Mouse (Mus musculus): ENCODE measurements around the gene Gm20521. TPM values are rescaled to one million over a fixed set of nuclear protein-coding genes. Genes with fewer than 3 reads are reported as not detected.

Gene Gm20521
- not detected in 2 replicates for total RNA-seq (2014; fragmentation: Nextera tagmentation)
- total RNA-seq (2017), result not detected in 2 replicates

GRCm38 (mm10) chr14:54883154-54884021 lies at the start of gene Gm20521, which contains the start of gene Bcl2l2:
Gene Gm20521, plus strand, starts transcription at chr14:54883441.
Gene Bcl2l2, plus strand, starts transcription at chr14:54883377.
- ATAC-seq (replicated peaks; ENCODE audit: poor library complexity, severe bottlenecking), result peak; percentile 97

GRCm38 (mm10) chr14:54843461-54843860 lies 39.8 kb upstream of the Gm20521 start:
- no peak; the same call in 1 of the 2 replicates for ATAC-seq (replicated peaks; ENCODE audit: poor library complexity, severe bottlenecking)

- no peak for ATAC-seq (replicated peaks; ENCODE audit: poor library complexity, severe bottlenecking)
Observed at GRCm38 (mm10) chr14:54855726-54856125, 27.5 kb upstream of the Gm20521 start.

GRCm38 (mm10) chr14:54856703-54857102 lies 26.5 kb upstream of the Gm20521 start:
- ATAC-seq (replicated peaks; ENCODE audit: poor library complexity, severe bottlenecking), result no peak

GRCm38 (mm10) chr14:54857891-54858290 lies 25.4 kb upstream of the Gm20521 start:
- ATAC-seq (replicated peaks; ENCODE audit: poor library complexity, severe bottlenecking), result no peak

GRCm38 (mm10) chr14:54860511-54860910 lies 22.7 kb upstream of the Gm20521 start:
- ATAC-seq (replicated peaks; ENCODE audit: poor library complexity, severe bottlenecking), result 0 out of 2 replicates have a peak, but pooled peaks have one; percentile 20

GRCm38 (mm10) chr14:54863501-54864312 lies 19.5 kb upstream of the Gm20521 start:
- ATAC-seq (replicated peaks; ENCODE audit: poor library complexity, severe bottlenecking), result peak; percentile 91

GRCm38 (mm10) chr14:54864313-54865036 lies 18.8 kb upstream of the Gm20521 start:
- ATAC-seq (replicated peaks; ENCODE audit: poor library complexity, severe bottlenecking), result peak; percentile 38

GRCm38 (mm10) chr14:54865626-54866025 lies 17.6 kb upstream of the Gm20521 start:
- no peak for ATAC-seq (replicated peaks; ENCODE audit: poor library complexity, severe bottlenecking)

GRCm38 (mm10) chr14:54866268-54866667 lies 17.0 kb upstream of the Gm20521 start:
- ATAC-seq (replicated peaks; ENCODE audit: poor library complexity, severe bottlenecking), result no peak

- no peak for ATAC-seq (replicated peaks; ENCODE audit: poor library complexity, severe bottlenecking)
Observed at GRCm38 (mm10) chr14:54866936-54867335, 16.3 kb upstream of the Gm20521 start.

GRCm38 (mm10) chr14:54868026-54868425 lies 15.2 kb upstream of the Gm20521 start:
- ATAC-seq (replicated peaks; ENCODE audit: poor library complexity, severe bottlenecking), result peak; percentile 12

- ATAC-seq (replicated peaks; ENCODE audit: poor library complexity, severe bottlenecking), result no peak
Observed at GRCm38 (mm10) chr14:54870861-54871260, 12.4 kb upstream of the Gm20521 start, which contains the start of gene Homez. Gene Homez, minus strand, starts transcription at chr14:54870961.

GRCm38 (mm10) chr14:54874165-54874564 lies 9.1 kb upstream of the Gm20521 start:
- ATAC-seq (replicated peaks; ENCODE audit: poor library complexity, severe bottlenecking), result no peak

GRCm38 (mm10) chr14:54875844-54876538 lies 7.2 kb upstream of the Gm20521 start:
- ATAC-seq (replicated peaks; ENCODE audit: poor library complexity, severe bottlenecking), result peak; percentile 10

GRCm38 (mm10) chr14:54876539-54877047 lies 6.6 kb upstream of the Gm20521 start:
- peak; percentile 77 for ATAC-seq (replicated peaks; ENCODE audit: poor library complexity, severe bottlenecking)

- ATAC-seq (replicated peaks; ENCODE audit: poor library complexity, severe bottlenecking), result peak; percentile 76
Observed at GRCm38 (mm10) chr14:54877048-54877715, 6.1 kb upstream of the Gm20521 start, which contains the start of gene Ppp1r3e. Gene Ppp1r3e, minus strand, starts transcription at chr14:54877550.

GRCm38 (mm10) chr14:54884022-54884712 lies 926 bp downstream of the Gm20521 start:
- ATAC-seq (replicated peaks; ENCODE audit: poor library complexity, severe bottlenecking), result no peak

All from granulocyte monocyte progenitor cell, adult 5-6 weeks (primary cell).